Mouse (Mus musculus): ENCODE data around the gene Nptn. TPM values are rescaled to one million over a fixed set of nuclear protein-coding genes. Genes with fewer than 3 reads are reported as not detected.
A peak's percentile ranks its signal among the peaks of the same experiment; 100 is the strongest.
"Not testable (repeated sequence)": the region's sequence is repeated elsewhere in the genome, so short reads cannot be mapped to it uniquely, and the experiment has no call there.

Gene Nptn
- polyA plus RNA-seq, 1 experiment from 2014 or later: 144 TPM

DNA sequence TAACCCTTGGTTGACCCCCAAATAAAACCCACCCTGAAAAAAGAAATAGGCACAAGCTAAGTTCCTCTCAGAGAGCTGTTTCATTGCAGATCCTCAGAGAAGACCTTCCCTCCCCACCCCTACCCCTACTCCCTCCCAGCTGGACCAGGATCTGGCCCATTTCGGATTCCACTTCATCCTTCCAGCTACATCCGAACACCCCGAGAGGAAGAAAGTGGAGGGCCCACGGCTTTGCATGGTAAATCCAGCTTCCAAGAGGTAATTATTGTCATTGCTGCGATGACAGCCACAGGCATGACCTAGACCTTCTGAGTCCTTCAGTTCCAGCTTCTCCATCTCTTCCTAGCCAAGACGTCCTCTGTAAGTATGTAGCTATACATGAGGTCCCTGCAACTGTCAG is 31.1 kb upstream of the Nptn start:
- no peak for ATAC-seq (replicated peaks)
- no peak overlapping the region for H3K4me3 ChIP-seq
- WGBS: 90% methylated on average over 6 of the region's 6 CpGs
- H3K4me2 ChIP-seq: no peak overlapping the region
- H3K4me1 ChIP-seq: peaks cover 38% of the 10 kb centered on the region
- H3K27ac ChIP-seq: no peak overlapping the region
- H3K9me3 ChIP-seq: no peaks in the 10 kb centered on the region
- no peak overlapping the region for H3K9ac ChIP-seq
- H3K36me3 ChIP-seq (replicated peaks): no peaks in the 10 kb centered on the region
- no peaks in the 10 kb centered on the region for H3K27me3 ChIP-seq (replicated peaks)

- Histone ChIP-seq H3K4me2 (no peak overlapping the region), H3K4me1 (peaks cover 45% of the 10 kb centered on the region), H3K9me3 (no peaks in the 10 kb centered on the region), H3K4me3 (no peak overlapping the region), H3K27ac (no peak overlapping the region), H3K36me3 (replicated peaks) (no peaks in the 10 kb centered on the region), H3K9ac (no peak overlapping the region), H3K27me3 (replicated peaks) (no peaks in the 10 kb centered on the region)
- ATAC-seq (replicated peaks): no peak
- 83% methylated on average over 9 of the region's 9 CpGs for WGBS
Measured at GRCm38 (mm10) chr9:58552083-58552482, 30.0 kb upstream of the Nptn start.

- no peaks in the 10 kb centered on the region for H3K9me3 ChIP-seq
- H3K4me2 ChIP-seq: peak overlapping the region; percentile 85
- H3K4me1 ChIP-seq: peaks cover 35% of the 10 kb centered on the region
- H3K27me3 ChIP-seq (replicated peaks): no peaks in the 10 kb centered on the region
- H3K36me3 ChIP-seq (replicated peaks): no peaks in the 10 kb centered on the region
- 15% methylated on average over 23 of the region's 23 CpGs for WGBS
- H3K4me3 ChIP-seq: peak overlapping the region; percentile 91
- ATAC-seq (replicated peaks): peak; percentile 57
- H3K9ac ChIP-seq: peak overlapping the region; percentile 95
- H3K27ac ChIP-seq: peak overlapping the region; percentile 99
Measured at GRCm38 (mm10) chr9:58554056-58554907, 27.8 kb upstream of the Nptn start.

GRCm38 (mm10) chr9:58554908-58555684 is 26.9 kb upstream of the Nptn start, which contains the start of gene Cd276:
Gene Cd276, minus strand, starts transcription at chr9:58555437.
- Histone ChIP-seq H3K9ac (peak within 1 kb of the TSS; percentile 95), H3K9me3 (no peaks in the 10 kb centered on the region), H3K4me3 (peak within 1 kb of the TSS; percentile 91), H3K4me1 (peaks cover 35% of the 10 kb centered on the region), H3K27me3 (replicated peaks) (no peaks in the 10 kb centered on the region), H3K27ac (peak within 1 kb of the TSS; percentile 99), H3K36me3 (replicated peaks) (no peaks in the 10 kb centered on the region), H3K4me2 (peak within 1 kb of the TSS; percentile 85)
- WGBS: under 1% methylated on average over 68 of the region's 68 CpGs
- ATAC-seq (replicated peaks): peak; percentile 78

GRCm38 (mm10) chr9:58555685-58556414 is 26.2 kb upstream of the Nptn start:
- H3K27ac ChIP-seq: peak overlapping the region; percentile 99
- no peaks in the 10 kb centered on the region for H3K36me3 ChIP-seq (replicated peaks)
- 9% methylated on average over 9 of the region's 9 CpGs for WGBS
- peak overlapping the region; percentile 91 for H3K4me3 ChIP-seq
- peak overlapping the region; percentile 85 for H3K4me2 ChIP-seq
- H3K9ac ChIP-seq: peak overlapping the region; percentile 95
- no peaks in the 10 kb centered on the region for H3K27me3 ChIP-seq (replicated peaks)
- peaks cover 35% of the 10 kb centered on the region for H3K4me1 ChIP-seq
- no peaks in the 10 kb centered on the region for H3K9me3 ChIP-seq
- ATAC-seq (replicated peaks): peak; percentile 9; the same call in 1 of the 2 replicates

DNA sequence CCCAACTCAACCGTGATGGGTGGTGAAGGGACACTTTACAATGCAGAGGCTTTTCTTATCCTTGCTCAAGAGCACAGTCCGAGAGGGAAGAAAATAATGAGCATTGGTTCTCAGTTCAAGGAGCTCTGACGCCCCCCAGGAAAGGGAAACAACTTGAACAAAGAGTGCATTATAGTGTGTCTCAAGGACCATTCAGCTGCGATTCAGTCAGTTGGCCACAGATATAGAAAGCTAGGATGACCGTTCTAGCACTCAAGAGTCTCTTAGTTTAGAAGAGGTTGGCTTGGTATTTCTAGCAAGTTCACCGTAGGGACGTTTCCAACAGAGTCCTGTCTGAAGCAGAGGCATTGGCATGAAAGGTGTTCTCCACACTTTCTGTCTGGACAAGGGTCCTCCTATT is 25.4 kb upstream of the Nptn start:
- no peak overlapping the region for H3K4me3 ChIP-seq
- H3K9me3 ChIP-seq: no peaks in the 10 kb centered on the region
- H3K4me1 ChIP-seq: peaks cover 35% of the 10 kb centered on the region
- WGBS: 53% methylated on average over 7 of the region's 7 CpGs
- H3K36me3 ChIP-seq (replicated peaks): no peaks in the 10 kb centered on the region
- no peaks in the 10 kb centered on the region for H3K27me3 ChIP-seq (replicated peaks)
- no peak overlapping the region for H3K9ac ChIP-seq
- no peak for ATAC-seq (replicated peaks)
- H3K27ac ChIP-seq: peak overlapping the region; percentile 99; the same call in 1 of the 2 replicates
- no peak overlapping the region for H3K4me2 ChIP-seq

DNA sequence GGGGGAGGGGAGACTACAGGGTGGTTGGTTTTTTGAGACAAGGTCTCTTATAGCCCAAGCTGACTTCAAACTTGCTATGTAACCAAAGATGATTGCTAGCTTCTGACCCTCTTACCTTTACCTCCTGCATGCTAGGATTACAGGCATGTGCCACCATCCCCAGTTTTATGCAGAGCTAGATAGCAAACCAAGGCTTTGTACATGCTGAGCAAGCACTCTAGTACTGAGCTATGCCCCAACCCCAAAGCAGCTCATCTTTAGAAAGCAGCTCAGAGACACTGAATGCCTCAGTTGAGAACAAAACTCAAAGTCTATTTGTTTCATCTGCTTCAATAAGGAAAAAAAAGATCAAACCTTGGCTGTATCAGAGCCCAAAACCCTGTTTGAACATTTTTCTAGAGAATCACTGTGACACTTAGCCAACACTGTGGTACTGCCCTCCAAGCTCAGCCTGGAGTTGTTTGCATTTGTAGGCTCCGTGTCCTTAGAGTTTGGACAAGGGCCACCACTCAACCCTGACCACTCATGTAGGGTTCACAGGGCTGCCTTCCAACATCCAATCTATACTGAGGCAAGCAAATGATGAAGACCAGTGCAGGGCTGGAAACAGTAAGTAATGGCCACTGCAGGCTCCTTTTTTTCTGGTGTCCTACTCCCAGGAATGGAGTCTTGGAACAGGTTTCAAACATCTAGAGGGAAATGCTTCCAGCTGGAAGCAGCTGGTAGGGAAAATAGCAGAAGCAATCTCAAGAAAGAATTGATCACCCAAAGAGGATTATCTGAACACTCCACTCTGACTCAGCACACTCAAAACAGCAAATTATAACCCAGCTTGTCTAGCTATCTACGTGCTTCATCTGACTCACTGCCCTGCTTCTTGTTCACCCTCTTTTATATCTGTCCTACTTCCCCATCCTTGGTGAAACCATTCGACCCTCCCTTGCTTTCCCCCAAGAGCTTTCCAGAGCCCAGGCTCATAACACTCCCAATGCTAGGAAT is 24.3 kb upstream of the Nptn start:
- Histone ChIP-seq H3K9me3 (no peaks in the 10 kb centered on the region), H3K4me1 (peaks cover 28% of the 10 kb centered on the region), H3K27ac (no peak overlapping the region), H3K27me3 (replicated peaks) (no peaks in the 10 kb centered on the region), H3K4me3 (no peak overlapping the region), H3K9ac (no peak overlapping the region), H3K4me2 (no peak overlapping the region), H3K36me3 (replicated peaks) (no peaks in the 10 kb centered on the region)
- ATAC-seq (replicated peaks): no peak
- 75% methylated on average over 3 of the region's 3 CpGs for WGBS

DNA sequence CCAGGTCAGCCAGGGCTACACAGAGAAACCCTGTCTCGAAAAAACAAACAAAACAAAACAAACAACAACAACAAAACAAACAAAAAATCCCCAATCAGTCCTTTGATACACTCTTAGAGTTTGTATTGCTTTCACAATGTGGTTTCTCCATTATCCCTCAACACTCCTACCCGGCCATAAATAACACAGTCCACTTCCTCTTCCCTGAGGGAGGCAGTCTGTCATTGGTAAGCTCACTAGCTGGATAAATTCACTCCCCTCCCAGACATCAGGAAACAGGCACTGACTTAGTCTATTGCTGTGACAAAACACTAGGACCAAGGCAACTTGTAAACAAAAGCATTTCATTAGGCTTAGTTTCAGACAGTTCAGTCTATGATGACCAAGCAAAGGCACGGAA is 21.8 kb upstream of the Nptn start:
- H3K4me2 ChIP-seq: no peak overlapping the region
- 71% methylated on average over 3 of the region's 3 CpGs for WGBS
- no peaks in the 10 kb centered on the region for H3K36me3 ChIP-seq (replicated peaks)
- no peaks in the 10 kb centered on the region for H3K27me3 ChIP-seq (replicated peaks)
- H3K4me3 ChIP-seq: no peak overlapping the region
- no peaks in the 10 kb centered on the region for H3K9me3 ChIP-seq
- no peak for ATAC-seq (replicated peaks)
- no peak overlapping the region for H3K27ac ChIP-seq
- H3K9ac ChIP-seq: no peak overlapping the region
- H3K4me1 ChIP-seq: peaks cover 15% of the 10 kb centered on the region

GRCm38 (mm10) chr9:58565945-58566344 is 16.1 kb upstream of the Nptn start:
- not testable (repeated sequence) for H3K4me1 ChIP-seq; H3K4me3 ChIP-seq; H3K27me3 ChIP-seq (replicated peaks); ATAC-seq (replicated peaks); H3K9ac ChIP-seq; H3K9me3 ChIP-seq; H3K27ac ChIP-seq; H3K36me3 ChIP-seq (replicated peaks); H3K4me2 ChIP-seq
- WGBS: 83% methylated on average over 3 of the region's 3 CpGs

GRCm38 (mm10) chr9:58567682-58568081 is 14.4 kb upstream of the Nptn start:
- Histone ChIP-seq H3K9ac (no peak overlapping the region), H3K4me1 (no peaks in the 10 kb centered on the region), H3K4me2 (no peak overlapping the region), H3K27me3 (replicated peaks) (no peaks in the 10 kb centered on the region), H3K4me3 (no peak overlapping the region), H3K36me3 (replicated peaks) (no peaks in the 10 kb centered on the region), H3K27ac (no peak overlapping the region), H3K9me3 (no peaks in the 10 kb centered on the region)
- ATAC-seq (replicated peaks): no peak

GRCm38 (mm10) chr9:58571001-58571400 is 11.0 kb upstream of the Nptn start:
- H3K36me3 ChIP-seq (replicated peaks): no peaks in the 10 kb centered on the region
- WGBS: 98% methylated on average over 1 of the region's 1 CpGs
- H3K9me3 ChIP-seq: no peaks in the 10 kb centered on the region
- H3K27me3 ChIP-seq (replicated peaks): no peaks in the 10 kb centered on the region
- no peak overlapping the region for H3K9ac ChIP-seq
- H3K27ac ChIP-seq: no peak overlapping the region
- H3K4me2 ChIP-seq: no peak overlapping the region
- H3K4me3 ChIP-seq: no peak overlapping the region
- no peak for ATAC-seq (replicated peaks)
- H3K4me1 ChIP-seq: no peaks in the 10 kb centered on the region
